Mouse (Mus musculus): Measurements from ENCODE around the gene Ppil2. TPM values are rescaled to one million over a fixed set of nuclear protein-coding genes. Genes with fewer than 3 reads are reported as not detected.

Gene Ppil2
- polyA plus RNA-seq, 1 experiment from 2014 or later, result 142 TPM

DNA sequence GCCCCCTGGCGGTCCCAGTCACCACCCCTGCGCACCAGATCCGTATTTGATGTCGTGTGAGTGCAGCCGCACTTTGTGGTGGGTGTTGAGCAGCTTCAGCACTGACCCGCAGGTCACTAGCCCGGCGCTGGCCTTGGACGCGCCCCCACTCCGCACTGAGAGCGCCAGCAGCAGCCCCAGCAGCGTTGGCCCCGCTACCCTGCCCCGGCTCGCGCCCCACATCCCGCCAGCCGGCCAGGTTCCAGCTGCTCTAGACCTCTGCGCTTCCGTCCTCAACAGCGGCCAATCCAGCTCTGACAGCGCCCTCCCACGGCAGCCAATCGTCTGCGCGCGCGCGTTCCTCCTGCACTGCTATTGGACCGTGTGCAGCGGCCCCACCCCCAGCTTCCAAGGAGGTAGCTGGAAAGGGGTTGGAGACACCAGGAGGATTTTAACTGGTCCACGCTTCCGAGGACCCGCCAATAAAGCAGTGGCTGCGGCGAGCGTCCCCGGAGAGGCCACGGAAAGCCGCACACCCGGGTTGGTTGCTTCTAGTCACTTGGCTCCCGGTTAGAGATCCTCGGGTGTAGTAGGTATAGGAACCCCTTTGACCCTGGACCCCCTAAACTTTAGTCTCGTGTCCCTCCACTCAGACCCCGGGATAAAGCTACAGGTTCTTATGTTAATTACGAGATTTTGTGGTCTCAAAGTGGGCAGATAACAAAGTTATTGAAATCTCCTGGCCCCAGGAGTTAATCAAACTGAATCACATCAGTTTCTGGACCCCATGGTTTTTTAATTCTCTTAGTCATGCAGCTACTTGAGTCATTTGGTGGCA, 21.2 kb upstream of the Ppil2 start, which contains the start of gene Sdf2l1:
TSS of gene Sdf2l1 (minus strand) at position 295 of the 817 bp plus-strand sequence.
- peak; percentile 98 for ATAC-seq (ENCODE audit: insufficient number of reproducible peaks, low FRiP score, low TSS enrichment, low read depth)

DNA sequence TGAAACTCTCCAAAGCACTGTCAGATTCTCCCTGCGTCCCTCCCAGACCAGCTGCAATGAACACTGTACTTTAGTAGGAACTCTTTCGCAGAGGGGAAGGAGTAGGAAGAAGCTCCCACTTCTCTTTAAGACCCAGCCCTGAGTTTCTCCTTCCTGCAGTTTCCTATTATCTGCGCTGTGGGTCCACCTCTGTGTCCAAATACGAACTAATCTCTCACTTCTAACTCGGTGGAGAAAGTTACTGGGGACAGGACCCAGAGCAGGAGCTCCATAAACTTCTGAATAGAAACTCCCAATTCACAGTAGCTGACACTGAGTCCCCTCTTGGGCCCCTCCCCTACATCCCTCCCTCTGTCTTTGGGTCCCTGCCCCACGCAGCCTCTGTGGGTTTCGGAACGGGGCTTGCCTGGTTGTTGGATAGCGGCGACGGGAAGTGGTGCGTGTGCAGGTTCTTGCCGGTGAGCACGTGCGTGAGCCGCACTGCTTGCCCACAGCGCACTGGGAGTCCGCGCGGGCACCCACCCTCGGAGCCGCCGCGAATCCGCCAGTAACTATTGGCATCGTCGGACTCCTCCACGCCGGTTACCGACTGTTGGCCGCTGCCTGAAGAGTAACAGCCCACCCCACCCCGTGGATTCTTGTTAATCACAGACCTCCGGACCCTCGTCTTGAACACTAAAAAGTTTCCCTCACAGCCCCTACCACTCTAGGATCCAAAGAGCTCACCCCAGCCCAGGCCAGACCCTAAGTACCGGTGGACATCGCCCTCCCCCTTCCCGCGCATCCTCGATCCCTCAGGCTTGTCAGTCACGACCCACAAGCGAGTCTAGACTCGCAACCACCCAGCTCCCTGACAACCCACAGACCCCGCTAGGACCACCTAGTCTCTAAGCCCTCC, 20.4 kb upstream of the Ppil2 start:
- Histone ChIP-seq H3K9ac (peak overlapping the region; percentile 53), H3K4me1 (peaks cover 16% of the 10 kb centered on the region), H3K27me3 (no peaks in the 10 kb centered on the region), H3K4me2 (replicated peaks) (peak overlapping the region; percentile 91), H3K4me3 (replicated peaks) (peak overlapping the region; percentile 89), H3K36me3 (no peaks in the 10 kb centered on the region; the same call in 1 of the 2 replicates), H3K9me3 (replicated peaks) (no peaks in the 10 kb centered on the region), H3K27ac (replicated peaks) (peak overlapping the region; percentile 68)
- ATAC-seq (ENCODE audit: insufficient number of reproducible peaks, low FRiP score, low TSS enrichment, low read depth), result no peak; the same call in 1 of the 2 replicates
- 3% methylated on average over 43 of the region's 43 CpGs for WGBS

More for the DNA sequence above, 21.2 kb upstream of the Ppil2 start, which contains the start of gene Sdf2l1:
- peak within 1 kb of the TSS; percentile 89 for H3K4me3 ChIP-seq (replicated peaks)
- H3K4me2 ChIP-seq (replicated peaks), result peak within 1 kb of the TSS; percentile 91
- H3K27me3 ChIP-seq, result no peaks in the 10 kb centered on the region
- peaks cover 16% of the 10 kb centered on the region for H3K4me1 ChIP-seq
- peak within 1 kb of the TSS; percentile 53 for H3K9ac ChIP-seq
- no peaks in the 10 kb centered on the region for H3K9me3 ChIP-seq (replicated peaks)
- WGBS, result under 1% methylated on average over 47 of the region's 47 CpGs
- H3K36me3 ChIP-seq, result no peaks in the 10 kb centered on the region; the same call in 1 of the 2 replicates
- peak within 1 kb of the TSS; percentile 68 for H3K27ac ChIP-seq (replicated peaks)

DNA sequence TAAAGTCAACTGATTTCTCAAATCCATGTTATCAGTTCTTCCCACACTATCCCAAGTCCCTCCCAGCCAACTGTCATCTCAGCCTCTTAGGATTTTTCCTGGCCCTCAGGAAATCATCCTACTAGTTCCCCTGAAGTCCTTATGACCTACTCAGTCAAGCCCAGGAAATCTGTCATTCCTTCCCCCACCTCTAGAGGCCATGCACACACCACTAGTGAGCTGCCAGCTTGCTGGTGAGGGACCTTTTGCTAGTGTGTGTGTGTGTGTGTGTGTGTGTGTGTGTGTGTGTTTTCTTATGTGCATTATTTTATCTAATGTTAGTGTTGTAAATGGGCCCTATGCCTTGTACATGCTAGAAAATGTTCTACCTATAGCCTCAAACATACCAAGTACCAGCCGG, 16.2 kb upstream of the Ppil2 start:
- Histone ChIP-seq H3K27ac (replicated peaks) (no peak overlapping the region), H3K27me3 (no peaks in the 10 kb centered on the region), H3K36me3 (peaks cover 3% of the 10 kb centered on the region; the same call in 1 of the 2 replicates), H3K4me3 (replicated peaks) (no peak overlapping the region), H3K9ac (no peak overlapping the region), H3K4me1 (peaks cover 32% of the 10 kb centered on the region), H3K9me3 (replicated peaks) (no peaks in the 10 kb centered on the region), H3K4me2 (replicated peaks) (no peak overlapping the region)
- WGBS, result 100% methylated on average over 1 of the region's 1 CpGs
- ATAC-seq (ENCODE audit: insufficient number of reproducible peaks, low FRiP score, low TSS enrichment, low read depth), result no peak

DNA sequence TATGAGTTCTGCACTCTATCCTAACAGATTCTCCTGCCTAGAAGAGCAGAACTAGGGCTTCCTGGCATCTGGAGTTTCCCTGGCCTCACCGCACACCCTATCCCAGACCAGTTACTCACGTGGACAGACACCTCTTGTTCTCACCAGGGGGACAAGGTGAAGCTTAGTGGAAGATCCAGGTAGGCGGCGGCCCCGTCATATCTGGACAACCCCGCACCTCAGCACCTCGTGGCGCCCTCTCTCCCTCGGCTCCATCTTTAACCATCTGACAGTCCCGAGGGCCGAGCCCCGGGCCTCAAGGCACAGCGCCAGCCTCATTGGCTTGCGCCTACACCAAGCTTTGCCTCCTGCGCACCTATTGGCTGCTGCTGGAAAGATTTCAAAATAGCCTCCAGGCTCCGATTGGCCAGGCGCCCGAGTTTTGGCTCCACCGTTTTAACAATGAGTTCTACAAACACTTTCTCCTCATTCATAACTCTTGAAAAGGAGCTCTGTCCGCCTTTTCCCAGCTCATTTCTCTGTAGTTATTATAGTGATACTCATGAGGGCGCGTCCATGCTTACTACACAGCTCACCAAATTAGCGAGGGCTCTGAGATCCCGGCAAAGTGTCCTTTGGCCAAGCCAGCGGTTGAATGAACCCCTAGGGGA, 13.9 kb upstream of the Ppil2 start, which contains the start of gene 2610318N02Rik:
TSS of gene 2610318N02Rik (minus strand) at position 297 of the 650 bp plus-strand sequence.
- no peaks in the 10 kb centered on the region for H3K9me3 ChIP-seq (replicated peaks)
- H3K27ac ChIP-seq (replicated peaks), result peak within 1 kb of the TSS; percentile 39; the same call in 1 of the 2 replicates
- ATAC-seq (ENCODE audit: insufficient number of reproducible peaks, low FRiP score, low TSS enrichment, low read depth), result peak; percentile 87
- H3K36me3 ChIP-seq, result 0 out of 2 replicates have a peak, but pooled peaks cover 5% of the 10 kb centered on the region
- peak within 1 kb of the TSS; percentile 33; the same call in 1 of the 2 replicates for H3K9ac ChIP-seq
- H3K27me3 ChIP-seq, result no peaks in the 10 kb centered on the region
- peak within 1 kb of the TSS; percentile 79 for H3K4me2 ChIP-seq (replicated peaks)
- H3K4me1 ChIP-seq, result peaks cover 21% of the 10 kb centered on the region
- under 1% methylated on average over 25 of the region's 25 CpGs for WGBS
- H3K4me3 ChIP-seq (replicated peaks), result peak within 1 kb of the TSS; percentile 50

DNA sequence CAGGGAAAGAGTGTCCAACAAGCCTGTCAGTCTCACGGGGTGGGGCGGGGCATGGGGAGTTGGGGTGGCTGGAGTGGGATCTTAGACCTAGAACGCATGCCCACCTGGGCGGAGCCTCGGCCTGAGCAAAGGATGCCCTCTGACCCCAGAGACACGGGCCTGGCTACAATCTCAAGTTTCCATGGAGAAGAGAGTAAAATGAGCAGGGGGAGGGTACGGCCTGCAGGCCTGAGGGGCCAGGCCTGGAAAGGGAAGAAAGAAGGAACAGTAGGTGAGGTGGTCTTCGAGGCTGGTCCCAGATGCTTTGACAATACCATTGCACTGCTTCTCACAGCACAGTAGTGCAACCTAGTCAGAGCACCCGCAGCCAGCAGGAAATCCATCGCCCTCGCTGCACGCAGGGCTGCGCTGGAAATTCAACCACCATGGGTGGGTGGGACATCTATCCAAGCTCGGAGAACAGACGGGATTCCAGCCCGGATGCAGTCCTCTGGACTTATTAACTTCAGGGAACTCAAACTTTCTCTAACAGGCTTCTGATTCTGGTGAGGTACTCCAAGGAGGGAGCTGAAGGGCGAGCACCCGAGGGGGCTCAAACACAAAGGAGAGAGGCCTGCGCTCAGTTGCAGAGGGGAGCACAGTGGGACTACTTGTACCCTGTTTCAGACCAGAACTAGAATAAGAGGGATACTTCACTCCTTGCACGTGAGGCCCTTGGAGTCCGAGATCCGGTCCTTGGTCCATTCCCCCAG, 13.2 kb upstream of the Ppil2 start:
- 3% methylated on average over 22 of the region's 22 CpGs for WGBS
- H3K4me1 ChIP-seq, result peaks cover 21% of the 10 kb centered on the region
- peak overlapping the region; percentile 33; the same call in 1 of the 2 replicates for H3K9ac ChIP-seq
- peak; percentile 8; the same call in 1 of the 2 replicates for ATAC-seq (ENCODE audit: insufficient number of reproducible peaks, low FRiP score, low TSS enrichment, low read depth)
- peak overlapping the region; percentile 79 for H3K4me2 ChIP-seq (replicated peaks)
- H3K27ac ChIP-seq (replicated peaks), result peak overlapping the region; percentile 39; the same call in 1 of the 2 replicates
- no peaks in the 10 kb centered on the region for H3K9me3 ChIP-seq (replicated peaks)
- peak overlapping the region; percentile 50 for H3K4me3 ChIP-seq (replicated peaks)
- no peaks in the 10 kb centered on the region for H3K27me3 ChIP-seq
- H3K36me3 ChIP-seq, result 0 out of 2 replicates have a peak, but pooled peaks cover 10% of the 10 kb centered on the region

DNA sequence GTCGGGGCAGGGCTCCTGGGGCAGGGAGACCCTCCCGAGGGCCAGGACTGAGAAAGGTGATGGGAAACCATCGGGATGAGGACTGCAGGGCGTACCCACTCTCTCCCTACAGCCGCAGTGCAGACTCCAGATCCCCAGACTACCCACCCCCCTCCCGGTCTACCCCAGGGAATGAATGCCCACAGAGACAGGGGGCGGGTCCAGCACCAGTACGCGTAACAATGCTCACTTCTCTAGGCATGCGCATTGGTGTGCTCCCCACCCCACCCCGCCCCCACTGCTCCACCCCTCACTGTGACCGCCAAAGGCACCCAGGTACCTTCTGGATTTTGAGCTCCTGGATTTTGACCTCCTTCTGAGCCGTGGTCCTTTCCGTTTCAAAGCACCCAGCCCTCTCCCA, 10.5 kb upstream of the Ppil2 start:
- no peak overlapping the region for H3K9ac ChIP-seq
- H3K27me3 ChIP-seq, result no peaks in the 10 kb centered on the region
- ATAC-seq (ENCODE audit: insufficient number of reproducible peaks, low FRiP score, low TSS enrichment, low read depth), result no peak
- 66% methylated on average over 14 of the region's 14 CpGs for WGBS
- H3K9me3 ChIP-seq (replicated peaks), result no peaks in the 10 kb centered on the region
- no peak overlapping the region for H3K4me3 ChIP-seq (replicated peaks)
- 0 out of 2 replicates have a peak, but pooled peaks cover 10% of the 10 kb centered on the region for H3K36me3 ChIP-seq
- H3K27ac ChIP-seq (replicated peaks), result no peak overlapping the region
- H3K4me2 ChIP-seq (replicated peaks), result no peak overlapping the region
- peaks cover 21% of the 10 kb centered on the region for H3K4me1 ChIP-seq

DNA sequence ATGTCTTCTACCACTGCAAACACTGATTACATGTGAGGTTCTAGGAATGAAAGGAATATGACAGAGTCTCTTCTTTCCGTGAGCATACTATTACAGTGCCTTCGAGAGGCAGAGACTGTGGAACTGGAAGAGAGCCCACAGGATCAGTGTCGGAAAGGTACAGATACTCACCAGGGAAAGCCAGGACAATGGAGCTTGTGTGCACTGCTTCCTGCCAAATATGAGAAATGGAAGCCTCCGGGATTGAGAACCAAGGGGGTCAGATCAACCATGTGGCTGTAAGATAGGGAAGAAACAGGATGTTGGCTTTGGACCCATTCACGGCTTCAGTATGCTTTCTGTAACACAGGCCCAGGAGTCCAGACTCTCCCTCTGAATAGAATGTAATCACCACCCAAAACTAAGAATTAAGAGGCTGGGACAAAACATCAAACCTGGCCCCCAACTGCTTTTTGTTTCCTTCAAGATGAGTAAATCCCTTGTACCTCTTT, 6.3 kb upstream of the Ppil2 start:
- 82% methylated on average over 5 of the region's 5 CpGs for WGBS
- 0 out of 2 replicates have a peak, but pooled peaks cover 10% of the 10 kb centered on the region for H3K36me3 ChIP-seq
- H3K4me2 ChIP-seq (replicated peaks), result no peak overlapping the region
- ATAC-seq (ENCODE audit: insufficient number of reproducible peaks, low FRiP score, low TSS enrichment, low read depth), result no peak
- no peaks in the 10 kb centered on the region for H3K27me3 ChIP-seq
- no peak overlapping the region for H3K27ac ChIP-seq (replicated peaks)
- H3K4me3 ChIP-seq (replicated peaks), result no peak overlapping the region
- H3K9me3 ChIP-seq (replicated peaks), result no peaks in the 10 kb centered on the region
- no peak overlapping the region for H3K9ac ChIP-seq
- H3K4me1 ChIP-seq, result no peaks in the 10 kb centered on the region

DNA sequence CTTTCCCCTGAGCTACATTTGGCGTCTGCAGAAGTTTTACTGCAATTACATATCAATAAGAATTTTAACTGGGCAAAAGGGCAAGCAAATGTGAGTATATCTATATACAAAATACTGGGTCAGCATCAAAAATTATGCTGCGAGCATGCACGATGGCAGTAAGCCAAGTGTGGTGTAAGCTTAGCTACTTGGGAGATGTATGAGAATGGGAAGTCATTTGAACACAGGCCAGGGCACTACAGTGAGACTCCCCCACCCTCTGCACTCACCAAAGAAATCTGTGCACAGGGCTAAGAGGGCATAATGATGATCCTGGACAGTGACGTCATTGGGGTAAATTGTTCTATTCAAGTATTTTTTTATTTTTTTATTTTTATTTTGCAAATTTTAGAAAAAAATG, 6.5 kb downstream of the Ppil2 start:
- Histone ChIP-seq H3K27ac (replicated peaks) (no peak overlapping the region), H3K36me3 (peaks cover 74% of the 10 kb centered on the region), H3K4me2 (replicated peaks) (no peak overlapping the region), H3K9ac (no peak overlapping the region), H3K4me3 (replicated peaks) (no peak overlapping the region), H3K4me1 (0 out of 2 replicates have a peak, but pooled peaks cover 6% of the 10 kb centered on the region), H3K27me3 (no peaks in the 10 kb centered on the region), H3K9me3 (replicated peaks) (no peaks in the 10 kb centered on the region)
- WGBS, result 72% methylated on average over 4 of the region's 4 CpGs
- ATAC-seq (ENCODE audit: insufficient number of reproducible peaks, low FRiP score, low TSS enrichment, low read depth), result no peak

DNA sequence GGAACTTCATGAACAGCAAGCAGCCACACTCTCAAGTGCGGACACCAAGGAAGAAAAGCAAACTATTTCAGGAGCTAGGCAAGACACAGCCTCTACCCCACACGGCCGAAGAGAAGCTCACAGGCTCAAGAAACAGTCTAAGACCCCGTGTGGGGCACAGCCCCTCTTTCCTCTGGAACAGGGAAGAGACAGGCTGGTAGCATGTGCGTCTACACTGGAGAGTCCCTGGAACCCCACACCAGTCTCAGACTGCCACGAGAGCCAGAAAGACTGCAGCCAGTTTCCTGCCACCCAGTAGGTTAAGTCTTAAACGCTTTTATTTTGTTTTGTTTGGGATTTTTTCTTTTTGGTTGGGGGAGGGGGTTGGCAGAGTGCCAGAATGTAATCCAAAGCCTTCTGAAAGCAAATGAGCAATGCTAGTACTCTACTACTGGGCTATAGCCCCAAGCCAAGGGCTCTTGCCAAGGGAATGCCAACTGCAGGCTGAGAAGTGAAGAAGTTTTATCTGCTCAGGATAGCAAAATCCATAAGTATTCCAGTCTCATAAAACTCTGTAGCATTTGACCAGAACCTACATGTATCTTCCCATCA, 8.3 kb downstream of the Ppil2 start:
- no peak for ATAC-seq (ENCODE audit: insufficient number of reproducible peaks, low FRiP score, low TSS enrichment, low read depth)
- Histone ChIP-seq H3K4me3 (replicated peaks) (no peak overlapping the region), H3K4me2 (replicated peaks) (no peak overlapping the region), H3K9me3 (replicated peaks) (no peaks in the 10 kb centered on the region), H3K4me1 (0 out of 2 replicates have a peak, but pooled peaks cover 6% of the 10 kb centered on the region), H3K27ac (replicated peaks) (no peak overlapping the region), H3K36me3 (peaks cover 79% of the 10 kb centered on the region), H3K27me3 (no peaks in the 10 kb centered on the region), H3K9ac (no peak overlapping the region)
- WGBS, result 46% methylated on average over 7 of the region's 7 CpGs
